Mouse (Mus musculus): ENCODE data around the gene Fam19a1.

GRCm38 (mm10) chr6:96635663-96636062 lies 522.7 kb downstream of the Fam19a1 start:
- TF ChIP-seq EP300 (optimal IDR thresholded peaks at IDR 0.05) (no peak), CTCF (IDR thresholded peaks at IDR 0.05; ENCODE audit: low read depth) (no peak)
